Mouse (Mus musculus): ENCODE measurements around the gene Iqschfp.

Gene Iqschfp

DNA sequence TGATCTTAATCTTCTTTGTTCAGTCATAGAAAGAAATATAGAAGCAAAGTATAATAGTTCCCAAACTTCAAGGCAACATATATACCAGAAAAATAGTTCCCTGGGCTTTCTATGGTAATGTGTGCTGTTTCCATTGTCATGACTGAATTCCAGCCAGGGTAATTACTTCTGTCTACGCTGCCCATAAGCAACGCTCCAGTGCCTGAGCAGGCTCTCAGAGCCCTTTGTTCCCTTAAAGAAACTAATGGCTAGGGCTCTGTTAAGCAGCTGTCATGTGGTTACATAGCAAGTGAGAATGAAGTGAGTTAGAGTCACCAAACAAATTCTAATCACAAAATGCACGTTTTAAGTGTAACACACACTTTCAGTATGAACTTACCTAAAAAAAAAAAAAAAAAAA, 379.4 kb downstream of the Iqschfp start:
- Histone ChIP-seq H3K27me3 (ENCODE audit: control insufficient read depth, insufficient read depth, low read length, poor library complexity, severe bottlenecking) (no peaks in the 10 kb centered on the region), H3K36me3 (ENCODE audit: control insufficient read depth, insufficient read depth, low read length, poor library complexity, severe bottlenecking) (no peaks in the 10 kb centered on the region)
- no peak for DNase-seq (ENCODE audit: low read depth, low spot score)

- DNase-seq (ENCODE audit: low read depth, low spot score) = no peak
- Histone ChIP-seq H3K27me3 (ENCODE audit: control insufficient read depth, insufficient read depth, low read length, poor library complexity, severe bottlenecking) (no peaks in the 10 kb centered on the region), H3K36me3 (ENCODE audit: control insufficient read depth, insufficient read depth, low read length, poor library complexity, severe bottlenecking) (no peaks in the 10 kb centered on the region)
These were observed 379.8 kb downstream of the Iqschfp start for GRCm38 (mm10) chr3:68271881-68272280.

GRCm38 (mm10) chr3:68282844-68283594, 391.0 kb downstream of the Iqschfp start:
- no peaks in the 10 kb centered on the region for H3K36me3 ChIP-seq (ENCODE audit: control insufficient read depth, insufficient read depth, low read length, poor library complexity, severe bottlenecking)
- no peaks in the 10 kb centered on the region for H3K27me3 ChIP-seq (ENCODE audit: control insufficient read depth, insufficient read depth, low read length, poor library complexity, severe bottlenecking)
- no peak for DNase-seq (ENCODE audit: low read depth, low spot score)

DNA sequence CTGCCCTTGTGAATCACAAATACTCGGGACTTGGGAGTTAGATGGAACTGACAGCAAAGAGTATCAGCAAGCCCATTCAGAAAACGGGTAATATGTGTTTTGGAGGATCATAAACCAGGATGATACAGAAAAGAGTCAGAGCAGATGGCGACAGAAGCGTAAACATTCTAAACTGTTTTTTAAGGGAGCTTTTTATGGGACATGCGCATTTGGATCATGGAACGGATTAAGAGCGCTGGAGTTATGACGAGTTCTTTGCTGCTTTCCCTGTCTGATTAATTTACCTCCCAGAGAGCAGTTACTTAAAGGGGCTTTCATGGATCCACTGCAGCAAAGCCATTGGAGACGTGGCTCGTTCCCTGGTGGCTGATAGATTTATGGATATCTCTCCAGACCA, 391.6 kb downstream of the Iqschfp start:
- Histone ChIP-seq H3K36me3 (ENCODE audit: control insufficient read depth, insufficient read depth, low read length, poor library complexity, severe bottlenecking) (no peaks in the 10 kb centered on the region), H3K27me3 (ENCODE audit: control insufficient read depth, insufficient read depth, low read length, poor library complexity, severe bottlenecking) (no peaks in the 10 kb centered on the region)
- DNase-seq (ENCODE audit: low read depth, low spot score) = no peak

- no peak for DNase-seq (ENCODE audit: low read depth, low spot score)
- Histone ChIP-seq H3K27me3 (ENCODE audit: control insufficient read depth, insufficient read depth, low read length, poor library complexity, severe bottlenecking) (no peaks in the 10 kb centered on the region), H3K36me3 (ENCODE audit: control insufficient read depth, insufficient read depth, low read length, poor library complexity, severe bottlenecking) (no peaks in the 10 kb centered on the region)
These were observed 392.5 kb downstream of the Iqschfp start for GRCm38 (mm10) chr3:68284500-68284899.

DNA sequence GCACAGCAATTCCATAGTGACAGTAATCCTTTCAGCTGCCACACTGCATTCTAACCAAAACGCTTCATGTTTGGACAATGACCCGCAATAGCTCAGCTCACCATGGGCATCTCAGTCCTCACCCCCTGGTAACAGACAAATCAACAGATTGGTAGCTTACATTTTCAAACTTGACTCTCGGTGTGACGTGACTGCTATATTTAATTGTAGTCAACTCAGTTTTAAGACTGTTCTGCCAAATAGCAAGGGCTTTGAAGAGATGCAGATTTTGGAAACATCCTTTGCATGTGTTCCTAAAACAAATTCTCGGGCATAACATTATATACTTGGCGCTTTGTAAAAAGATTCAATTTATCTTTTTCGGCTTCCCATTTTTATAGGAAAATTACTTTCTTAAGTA, 404.7 kb downstream of the Iqschfp start:
- Histone ChIP-seq H3K27me3 (ENCODE audit: control insufficient read depth, insufficient read depth, low read length, poor library complexity, severe bottlenecking) (no peaks in the 10 kb centered on the region), H3K36me3 (ENCODE audit: control insufficient read depth, insufficient read depth, low read length, poor library complexity, severe bottlenecking) (no peaks in the 10 kb centered on the region)
- no peak for DNase-seq (ENCODE audit: low read depth, low spot score)

GRCm38 (mm10) chr3:68305647-68306046, 413.6 kb downstream of the Iqschfp start:
- H3K27me3 ChIP-seq (ENCODE audit: control insufficient read depth, insufficient read depth, low read length, poor library complexity, severe bottlenecking) = no peaks in the 10 kb centered on the region
- no peaks in the 10 kb centered on the region for H3K36me3 ChIP-seq (ENCODE audit: control insufficient read depth, insufficient read depth, low read length, poor library complexity, severe bottlenecking)
- no peak for DNase-seq (ENCODE audit: low read depth, low spot score)

GRCm38 (mm10) chr3:68306726-68307125, 414.7 kb downstream of the Iqschfp start:
- Histone ChIP-seq H3K27me3 (ENCODE audit: control insufficient read depth, insufficient read depth, low read length, poor library complexity, severe bottlenecking) (no peaks in the 10 kb centered on the region), H3K36me3 (ENCODE audit: control insufficient read depth, insufficient read depth, low read length, poor library complexity, severe bottlenecking) (no peaks in the 10 kb centered on the region)
- no peak for DNase-seq (ENCODE audit: low read depth, low spot score)

DNA sequence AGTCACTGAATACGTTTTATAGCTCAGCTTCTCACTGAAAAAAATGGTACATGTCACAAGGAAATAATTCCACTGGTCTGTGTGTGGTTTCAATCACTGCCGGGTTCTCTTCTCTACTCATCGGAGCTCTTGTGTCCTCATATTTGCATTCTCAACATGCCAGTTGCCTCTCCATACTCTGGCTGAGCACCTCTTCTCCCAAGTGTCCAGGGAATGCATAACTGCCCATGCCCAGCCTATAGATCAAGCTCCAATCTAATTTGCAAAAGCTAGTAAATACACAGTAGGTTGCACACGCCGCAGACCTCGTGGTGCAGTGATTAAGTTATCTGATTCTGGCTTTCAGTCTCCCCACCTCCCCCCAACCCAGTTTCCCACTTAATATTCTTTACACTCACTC, 433.5 kb downstream of the Iqschfp start:
- no peak for DNase-seq (ENCODE audit: low read depth, low spot score)
- no peaks in the 10 kb centered on the region for H3K36me3 ChIP-seq (ENCODE audit: control insufficient read depth, insufficient read depth, low read length, poor library complexity, severe bottlenecking)
- no peaks in the 10 kb centered on the region for H3K27me3 ChIP-seq (ENCODE audit: control insufficient read depth, insufficient read depth, low read length, poor library complexity, severe bottlenecking)

- no peak for DNase-seq (ENCODE audit: low read depth, low spot score)
- Histone ChIP-seq H3K27me3 (ENCODE audit: control insufficient read depth, insufficient read depth, low read length, poor library complexity, severe bottlenecking) (no peaks in the 10 kb centered on the region), H3K36me3 (ENCODE audit: control insufficient read depth, insufficient read depth, low read length, poor library complexity, severe bottlenecking) (no peaks in the 10 kb centered on the region)
These were observed 440.5 kb downstream of the Iqschfp start for GRCm38 (mm10) chr3:68332515-68332914.

DNA sequence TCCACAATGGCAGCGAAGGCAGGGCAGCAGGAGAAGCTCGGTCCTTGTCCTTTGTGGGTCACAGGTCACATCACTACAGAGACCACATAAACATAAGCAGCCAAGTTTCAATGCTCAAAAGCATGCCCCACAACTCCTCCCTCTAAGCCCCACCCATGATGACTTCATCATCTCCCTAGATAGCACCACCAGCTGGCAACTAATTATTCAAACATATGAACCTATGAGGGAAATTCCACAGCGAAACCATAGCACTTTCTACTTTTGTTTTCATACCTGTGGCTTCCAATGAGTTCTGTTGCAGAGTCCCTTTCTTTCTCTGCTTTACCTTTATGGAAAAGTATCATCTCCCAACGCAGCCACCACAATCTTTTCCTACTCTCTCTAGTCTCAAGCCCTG, 443.5 kb downstream of the Iqschfp start:
- H3K36me3 ChIP-seq (ENCODE audit: control insufficient read depth, insufficient read depth, low read length, poor library complexity, severe bottlenecking) = no peaks in the 10 kb centered on the region
- no peaks in the 10 kb centered on the region for H3K27me3 ChIP-seq (ENCODE audit: control insufficient read depth, insufficient read depth, low read length, poor library complexity, severe bottlenecking)
- DNase-seq (ENCODE audit: low read depth, low spot score) = no peak

- DNase-seq (ENCODE audit: low read depth, low spot score) = no peak
- Histone ChIP-seq H3K36me3 (ENCODE audit: control insufficient read depth, insufficient read depth, low read length, poor library complexity, severe bottlenecking) (no peaks in the 10 kb centered on the region), H3K27me3 (ENCODE audit: control insufficient read depth, insufficient read depth, low read length, poor library complexity, severe bottlenecking) (no peaks in the 10 kb centered on the region)
These were observed 458.6 kb downstream of the Iqschfp start for GRCm38 (mm10) chr3:68350624-68351023.

DNA sequence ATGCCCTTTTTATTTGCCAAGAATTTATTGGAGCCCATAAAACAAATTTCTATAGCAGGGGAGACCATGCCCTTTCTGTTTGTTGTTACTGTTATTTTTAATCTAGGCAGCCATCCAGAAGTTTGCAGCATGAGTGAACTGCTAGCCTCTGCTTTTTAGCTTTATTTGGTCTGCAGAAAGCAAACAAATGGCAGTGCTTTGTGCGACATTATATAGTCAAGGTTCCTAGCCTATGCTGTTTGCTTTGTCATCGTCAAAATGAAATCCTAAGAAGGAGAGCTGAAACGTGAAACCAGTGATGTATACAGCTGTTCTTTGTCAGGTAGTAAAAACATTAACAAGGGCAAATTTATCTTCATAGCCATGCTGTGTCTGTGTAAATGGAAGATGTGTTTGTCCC, 459.4 kb downstream of the Iqschfp start:
- Histone ChIP-seq H3K36me3 (ENCODE audit: control insufficient read depth, insufficient read depth, low read length, poor library complexity, severe bottlenecking) (no peaks in the 10 kb centered on the region), H3K27me3 (ENCODE audit: control insufficient read depth, insufficient read depth, low read length, poor library complexity, severe bottlenecking) (no peaks in the 10 kb centered on the region)
- DNase-seq (ENCODE audit: low read depth, low spot score) = no peak

DNA sequence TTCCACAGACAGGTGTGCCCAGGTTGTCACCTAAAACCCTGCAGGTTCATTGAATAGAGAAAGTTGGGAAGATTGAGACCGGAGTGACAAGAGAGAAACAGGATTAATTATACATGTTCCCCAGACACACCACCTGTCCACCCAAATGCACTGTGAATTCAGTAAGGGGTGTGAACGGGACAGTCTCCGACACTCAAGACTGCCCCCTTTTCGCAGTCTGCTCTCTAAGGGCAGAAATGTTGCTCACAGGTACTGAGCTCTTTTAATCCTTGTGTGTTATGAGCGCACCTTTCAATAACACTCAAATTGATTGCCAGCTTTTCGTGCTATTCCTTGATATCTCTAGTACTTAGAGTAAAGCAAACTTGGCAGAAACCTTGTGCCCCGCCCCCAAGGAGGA, 460.9 kb downstream of the Iqschfp start:
- no peaks in the 10 kb centered on the region for H3K27me3 ChIP-seq (ENCODE audit: control insufficient read depth, insufficient read depth, low read length, poor library complexity, severe bottlenecking)
- H3K36me3 ChIP-seq (ENCODE audit: control insufficient read depth, insufficient read depth, low read length, poor library complexity, severe bottlenecking) = no peaks in the 10 kb centered on the region
- DNase-seq (ENCODE audit: low read depth, low spot score) = no peak

DNA sequence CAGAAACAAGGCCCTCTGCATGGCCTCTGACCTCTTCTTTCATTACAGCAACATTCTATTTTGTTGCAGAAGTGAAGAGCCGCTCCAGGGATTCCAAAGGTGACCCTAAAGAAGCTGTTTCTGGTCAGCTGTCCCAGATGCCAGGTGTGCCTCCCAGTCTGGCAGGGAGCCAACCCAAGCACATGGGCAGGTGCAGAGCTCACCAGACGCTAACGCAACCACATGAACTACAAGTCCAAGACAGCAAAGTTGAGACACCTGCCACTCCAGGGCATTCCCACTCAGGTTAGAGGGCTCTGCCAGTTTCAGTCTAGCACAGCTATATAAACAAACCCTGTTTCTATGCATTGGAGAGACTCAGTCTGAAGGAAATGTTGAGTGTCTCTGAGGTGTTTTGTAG, 461.5 kb downstream of the Iqschfp start:
- DNase-seq (ENCODE audit: low read depth, low spot score) = no peak
- Histone ChIP-seq H3K36me3 (ENCODE audit: control insufficient read depth, insufficient read depth, low read length, poor library complexity, severe bottlenecking) (no peaks in the 10 kb centered on the region), H3K27me3 (ENCODE audit: control insufficient read depth, insufficient read depth, low read length, poor library complexity, severe bottlenecking) (no peaks in the 10 kb centered on the region)

- Histone ChIP-seq H3K36me3 (ENCODE audit: control insufficient read depth, insufficient read depth, low read length, poor library complexity, severe bottlenecking) (no peaks in the 10 kb centered on the region), H3K27me3 (ENCODE audit: control insufficient read depth, insufficient read depth, low read length, poor library complexity, severe bottlenecking) (no peaks in the 10 kb centered on the region)
- DNase-seq (ENCODE audit: low read depth, low spot score) = no peak
These were observed 464.5 kb downstream of the Iqschfp start for GRCm38 (mm10) chr3:68356516-68356915.

Data from splenic B cell, adult 2 months (primary cell).